Mouse (Mus musculus): ENCODE measurements around the gene Nek3. TPM values are rescaled to one million over a fixed set of nuclear protein-coding genes. Genes with fewer than 3 reads are reported as not detected.

The Nek3 gene
- total and polyA plus RNA-seq, 2 experiments from 2014 or later = 1.2 to 2.7 TPM

- no peaks in the 10 kb centered on the region for H3K4me1 ChIP-seq (ENCODE audit: control insufficient read depth, insufficient read depth)
- no peak overlapping the region for H3K27ac ChIP-seq (ENCODE audit: low read depth)
- TF ChIP-seq CTCF (IDR thresholded peaks at IDR 0.05; ENCODE audit: low read depth) (no peak), EP300 (IDR thresholded peaks at IDR 0.05; ENCODE audit: low read depth) (no peak)
- ATAC-seq (ENCODE audit: insufficient read depth, low read depth) (no peak), DNase-seq (ENCODE audit: low spot score) (no peak)
- WGBS = 80% methylated on average over 11 of the region's 11 CpGs
- no peaks in the 10 kb centered on the region for H3K9me3 ChIP-seq (replicated peaks; ENCODE audit: control insufficient read depth, low read length)
- H3K4me3 ChIP-seq (ENCODE audit: low read depth, low read length) = no peak overlapping the region
- H3K36me3 ChIP-seq (replicated peaks; ENCODE audit: control insufficient read depth, insufficient read depth, low read length) = peaks cover 23% of the 10 kb centered on the region
- H3K4me2 ChIP-seq (ENCODE audit: low read depth, low read length) = no peak overlapping the region
- H3K27me3 ChIP-seq (ENCODE audit: control insufficient read depth, insufficient read depth, low read length) = no peaks in the 10 kb centered on the region
- H3K9ac ChIP-seq (replicated peaks; ENCODE audit: low read depth, low read length) = no peak overlapping the region
These were observed 16.4 kb downstream of the Nek3 start for GRCm38 (mm10) chr8:22149643-22150344.

- H3K27me3 ChIP-seq (ENCODE audit: control insufficient read depth, insufficient read depth, low read length) = no peaks in the 10 kb centered on the region
- no peak overlapping the region for H3K9ac ChIP-seq (replicated peaks; ENCODE audit: low read depth, low read length)
- no peak overlapping the region for H3K27ac ChIP-seq (ENCODE audit: low read depth)
- H3K4me2 ChIP-seq (ENCODE audit: low read depth, low read length) = no peak overlapping the region
- H3K36me3 ChIP-seq (replicated peaks; ENCODE audit: control insufficient read depth, insufficient read depth, low read length) = peaks cover 22% of the 10 kb centered on the region
- no peak for ATAC-seq (ENCODE audit: insufficient read depth, low read depth)
- 88% methylated on average over 7 of the region's 7 CpGs for WGBS
- no peaks in the 10 kb centered on the region for H3K9me3 ChIP-seq (replicated peaks; ENCODE audit: control insufficient read depth, low read length)
- H3K4me1 ChIP-seq (ENCODE audit: control insufficient read depth, insufficient read depth) = no peaks in the 10 kb centered on the region; the same call in 1 of the 2 replicates
- DNase-seq (ENCODE audit: low spot score) = no peak
- no peak for TF ChIP-seq CTCF (IDR thresholded peaks at IDR 0.05; ENCODE audit: low read depth)
- TF ChIP-seq EP300 (IDR thresholded peaks at IDR 0.05; ENCODE audit: low read depth) = no peak
- no peak overlapping the region for H3K4me3 ChIP-seq (ENCODE audit: low read depth, low read length)
These were observed 17.9 kb downstream of the Nek3 start for GRCm38 (mm10) chr8:22148367-22148740.

GRCm38 (mm10) chr8:22147706-22148366 is 18.4 kb downstream of the Nek3 start:
- H3K36me3 ChIP-seq (replicated peaks; ENCODE audit: control insufficient read depth, insufficient read depth, low read length) = peaks cover 24% of the 10 kb centered on the region
- H3K4me3 ChIP-seq (ENCODE audit: low read depth, low read length) = no peak overlapping the region
- TF ChIP-seq EP300 (IDR thresholded peaks at IDR 0.05; ENCODE audit: low read depth) (no peak), CTCF (IDR thresholded peaks at IDR 0.05; ENCODE audit: low read depth) (no peak)
- ATAC-seq (ENCODE audit: insufficient read depth, low read depth) (no peak), DNase-seq (ENCODE audit: low spot score) (no peak)
- H3K4me2 ChIP-seq (ENCODE audit: low read depth, low read length) = no peak overlapping the region
- H3K9me3 ChIP-seq (replicated peaks; ENCODE audit: control insufficient read depth, low read length) = no peaks in the 10 kb centered on the region
- 83% methylated on average over 9 of the region's 9 CpGs for WGBS
- no peaks in the 10 kb centered on the region for H3K27me3 ChIP-seq (ENCODE audit: control insufficient read depth, insufficient read depth, low read length)
- no peaks in the 10 kb centered on the region; the same call in 1 of the 2 replicates for H3K4me1 ChIP-seq (ENCODE audit: control insufficient read depth, insufficient read depth)
- H3K27ac ChIP-seq (ENCODE audit: low read depth) = no peak overlapping the region
- H3K9ac ChIP-seq (replicated peaks; ENCODE audit: low read depth, low read length) = no peak overlapping the region

GRCm38 (mm10) chr8:22145831-22146230 is 20.4 kb downstream of the Nek3 start:
- 73% methylated on average over 6 of the region's 6 CpGs for WGBS

GRCm38 (mm10) chr8:22143764-22144491 is 22.3 kb downstream of the Nek3 start:
- no peak overlapping the region for H3K4me3 ChIP-seq (ENCODE audit: low read depth, low read length)
- H3K27ac ChIP-seq (ENCODE audit: low read depth) = peak overlapping the region; percentile 55
- H3K36me3 ChIP-seq (replicated peaks; ENCODE audit: control insufficient read depth, insufficient read depth, low read length) = peaks cover 24% of the 10 kb centered on the region
- 35% methylated on average over 1 of the region's 1 CpGs for WGBS
- no peaks in the 10 kb centered on the region; the same call in 1 of the 2 replicates for H3K4me1 ChIP-seq (ENCODE audit: control insufficient read depth, insufficient read depth)
- no peak overlapping the region for H3K9ac ChIP-seq (replicated peaks; ENCODE audit: low read depth, low read length)
- no peaks in the 10 kb centered on the region for H3K27me3 ChIP-seq (ENCODE audit: control insufficient read depth, insufficient read depth, low read length)
- no peak overlapping the region for H3K4me2 ChIP-seq (ENCODE audit: low read depth, low read length)
- TF ChIP-seq EP300 (IDR thresholded peaks at IDR 0.05; ENCODE audit: low read depth) (no peak), CTCF (IDR thresholded peaks at IDR 0.05; ENCODE audit: low read depth) (no peak)
- ATAC-seq (ENCODE audit: insufficient read depth, low read depth) (peak; percentile 67), DNase-seq (ENCODE audit: low spot score) (peak; percentile 12)
- no peaks in the 10 kb centered on the region for H3K9me3 ChIP-seq (replicated peaks; ENCODE audit: control insufficient read depth, low read length)

More at GRCm38 (mm10) chr8:22145831-22146230, 20.4 kb downstream of the Nek3 start:
- Histone ChIP-seq H3K9ac (replicated peaks; ENCODE audit: low read depth, low read length) (no peak overlapping the region), H3K9me3 (replicated peaks; ENCODE audit: control insufficient read depth, low read length) (no peaks in the 10 kb centered on the region), H3K27ac (ENCODE audit: low read depth) (no peak overlapping the region), H3K27me3 (ENCODE audit: control insufficient read depth, insufficient read depth, low read length) (no peaks in the 10 kb centered on the region), H3K4me1 (ENCODE audit: control insufficient read depth, insufficient read depth) (no peaks in the 10 kb centered on the region; the same call in 1 of the 2 replicates), H3K4me2 (ENCODE audit: low read depth, low read length) (no peak overlapping the region), H3K36me3 (replicated peaks; ENCODE audit: control insufficient read depth, insufficient read depth, low read length) (peaks cover 24% of the 10 kb centered on the region), H3K4me3 (ENCODE audit: low read depth, low read length) (no peak overlapping the region)
- TF ChIP-seq EP300 (IDR thresholded peaks at IDR 0.05; ENCODE audit: low read depth) = no peak
- no peak for TF ChIP-seq CTCF (IDR thresholded peaks at IDR 0.05; ENCODE audit: low read depth)
- DNase-seq (ENCODE audit: low spot score) = no peak
- ATAC-seq (ENCODE audit: insufficient read depth, low read depth) = no peak
